Mouse (Mus musculus) C2C12 (cell line): Measurements from ENCODE around the gene Epsti1. TPM values are rescaled to one million over a fixed set of nuclear protein-coding genes. Genes with fewer than 3 reads are reported as not detected.

Experiments
- H3K27me3 ChIP-seq: one replicate; pipeline ENCODE4 v1.6.1; 2011; ENCODE audit not compliant: control insufficient read depth, insufficient read depth, insufficient read length
- H3K36me3 ChIP-seq: one replicate; pipeline ENCODE4 v1.6.1; 2011; ENCODE audit not compliant: control insufficient read depth, insufficient read depth
- H3K4me3 ChIP-seq: one replicate; pipeline ENCODE4 v1.5.1; 2011; ENCODE audit warnings: mild to moderate bottlenecking, control low read depth; ENCODE audit not compliant: poor library complexity, insufficient read depth, severe bottlenecking
- H3K79me2 ChIP-seq: one replicate; pipeline ENCODE4 v1.6.1; 2011; ENCODE audit not compliant: control insufficient read depth, insufficient read depth
- H3K79me3 ChIP-seq: one replicate; pipeline ENCODE4 v1.6.1; 2011; ENCODE audit warnings: low read depth, control low read depth
- H3ac ChIP-seq: one replicate; pipeline ENCODE3; 2011; ENCODE audit warnings: low read depth; ENCODE audit not compliant: control insufficient read depth, insufficient read length
- CEBPB ChIP-seq: IDR thresholded peaks from one replicate; pipeline ENCODE4 v1.6.1; 2011; ENCODE audit warnings: low read depth, mild to moderate bottlenecking, control low read depth, moderate library complexity
- CTCF ChIP-seq: IDR thresholded peaks from one replicate; pipeline ENCODE4 v1.5.1; 2011; ENCODE audit not compliant: control insufficient read depth, insufficient read depth, insufficient read length
- FOSL1 ChIP-seq: IDR thresholded peaks from one replicate; pipeline ENCODE4 v1.8.0; 2011; ENCODE audit warnings: mild to moderate bottlenecking, low read length; ENCODE audit not compliant: poor library complexity, insufficient read depth, severe bottlenecking
- MAX ChIP-seq: IDR thresholded peaks from one replicate; pipeline ENCODE4 v1.6.1; 2011; ENCODE audit warnings: mild to moderate bottlenecking, control low read depth
- MYOD1 ChIP-seq: IDR thresholded peaks from one replicate; pipeline ENCODE4 v1.6.1; 2011; ENCODE audit warnings: low read depth; ENCODE audit not compliant: control insufficient read depth, insufficient read length
- MYOG ChIP-seq: IDR thresholded peaks from one replicate; pipeline ENCODE4 v1.6.1; 2011; ENCODE audit not compliant: control insufficient read depth, insufficient read length; ENCODE audit errors: extremely low read depth
- USF1 ChIP-seq: IDR thresholded peaks from one replicate; pipeline ENCODE4 v1.6.1; 2011; ENCODE audit warnings: low read depth, mild to moderate bottlenecking, control low read depth, moderate library complexity
- polyA plus RNA-seq: library from polyadenylated mRNA; unstranded; fragments of >200 nt; fragmentation: generic; extraction: Trizol; gene quantifications from one replicate; pipeline ENCODE4 v1.2.1, GENCODE M21; 2012; ENCODE audit warnings: missing spikeins

The Epsti1 gene
- polyA plus RNA-seq, 1 experiment = 0.11 TPM

GRCm38 (mm10) chr14:77934431-77934830 is 30.4 kb downstream of the Epsti1 start:
- Histone ChIP-seq H3ac (no peak overlapping the region), H3K27me3 (no peaks in the 10 kb centered on the region), H3K79me3 (no peaks in the 10 kb centered on the region), H3K4me3 (no peak overlapping the region), H3K36me3 (no peaks in the 10 kb centered on the region), H3K79me2 (no peaks in the 10 kb centered on the region)
- TF ChIP-seq MYOG = no peak
- TF ChIP-seq CTCF = no peak
- no peak for TF ChIP-seq FOSL1
- no peak for TF ChIP-seq USF1
- TF ChIP-seq MYOD1 = no peak
- TF ChIP-seq MAX = no peak
- TF ChIP-seq CEBPB = no peak

GRCm38 (mm10) chr14:77941105-77941504 is 37.1 kb downstream of the Epsti1 start:
- no peak for TF ChIP-seq CEBPB
- TF ChIP-seq MYOD1 = no peak
- TF ChIP-seq FOSL1 = no peak
- TF ChIP-seq USF1 = no peak
- TF ChIP-seq MYOG = no peak
- TF ChIP-seq MAX = no peak
- TF ChIP-seq CTCF = no peak
- no peaks in the 10 kb centered on the region for H3K27me3 ChIP-seq
- H3ac ChIP-seq = no peak overlapping the region
- H3K36me3 ChIP-seq = no peaks in the 10 kb centered on the region
- no peaks in the 10 kb centered on the region for H3K79me2 ChIP-seq
- no peaks in the 10 kb centered on the region for H3K79me3 ChIP-seq
- H3K4me3 ChIP-seq = no peak overlapping the region

- no peak for TF ChIP-seq MYOD1
- TF ChIP-seq FOSL1 = no peak
- TF ChIP-seq CEBPB = no peak
- Histone ChIP-seq H3K4me3 (no peak overlapping the region), H3K79me2 (no peaks in the 10 kb centered on the region), H3K36me3 (no peaks in the 10 kb centered on the region), H3K27me3 (no peaks in the 10 kb centered on the region), H3K79me3 (no peaks in the 10 kb centered on the region), H3ac (no peak overlapping the region)
Measured at GRCm38 (mm10) chr14:77942235-77942634, 38.2 kb downstream of the Epsti1 start.

- no peaks in the 10 kb centered on the region for H3K79me2 ChIP-seq
- no peaks in the 10 kb centered on the region for H3K79me3 ChIP-seq
- H3K27me3 ChIP-seq = no peaks in the 10 kb centered on the region
- no peak for TF ChIP-seq USF1
- TF ChIP-seq CEBPB = no peak
- no peak overlapping the region for H3K4me3 ChIP-seq
- H3K36me3 ChIP-seq = no peaks in the 10 kb centered on the region
- no peak overlapping the region for H3ac ChIP-seq
Measured at GRCm38 (mm10) chr14:77942793-77943558, 38.9 kb downstream of the Epsti1 start.

- no peaks in the 10 kb centered on the region for H3K27me3 ChIP-seq
- no peak overlapping the region for H3ac ChIP-seq
- H3K36me3 ChIP-seq = no peaks in the 10 kb centered on the region
- no peak for TF ChIP-seq MYOD1
- no peak for TF ChIP-seq MAX
- TF ChIP-seq FOSL1 = no peak
- no peaks in the 10 kb centered on the region for H3K79me3 ChIP-seq
- no peaks in the 10 kb centered on the region for H3K79me2 ChIP-seq
- no peak overlapping the region for H3K4me3 ChIP-seq
Measured at GRCm38 (mm10) chr14:77961741-77962140, 57.7 kb downstream of the Epsti1 start.

- H3ac ChIP-seq = no peak overlapping the region
- H3K4me3 ChIP-seq = no peak overlapping the region
- no peaks in the 10 kb centered on the region for H3K27me3 ChIP-seq
- H3K79me3 ChIP-seq = no peaks in the 10 kb centered on the region
- no peak for TF ChIP-seq MYOG
- TF ChIP-seq MAX = no peak
- TF ChIP-seq USF1 = no peak
- TF ChIP-seq FOSL1 = no peak
- TF ChIP-seq CTCF = no peak
- no peak for TF ChIP-seq MYOD1
- no peak for TF ChIP-seq CEBPB
- no peaks in the 10 kb centered on the region for H3K36me3 ChIP-seq
- no peaks in the 10 kb centered on the region for H3K79me2 ChIP-seq
Measured at GRCm38 (mm10) chr14:77963525-77963924, 59.5 kb downstream of the Epsti1 start.
